Mouse (Mus musculus): ENCODE results near the gene Ccn5. TPM values are rescaled to one million over a fixed set of nuclear protein-coding genes. Genes with fewer than 3 reads are reported as not detected.

Gene Ccn5
- total and polyA plus RNA-seq, 3 experiments: not detected

DNA sequence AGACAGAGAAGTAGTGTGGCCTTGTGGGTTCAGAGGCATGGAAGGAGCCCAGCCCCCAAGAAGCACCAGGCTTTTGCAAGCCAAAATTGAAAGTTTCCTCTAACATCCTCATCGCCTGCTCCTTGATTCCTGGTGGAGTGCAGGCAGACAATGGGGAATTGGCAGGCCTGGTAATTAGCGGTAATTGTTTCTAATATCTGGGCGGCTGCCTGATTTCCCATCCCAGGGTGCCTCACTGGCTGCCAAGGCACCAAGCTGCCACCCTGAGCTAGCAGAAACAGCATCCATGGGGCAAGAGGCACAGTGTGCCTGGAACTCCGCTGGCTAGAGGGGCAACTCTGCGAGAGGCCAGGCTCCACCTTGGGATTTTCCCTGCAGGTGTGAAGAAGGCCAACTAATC, 49.1 kb downstream of the Ccn5 start:
- DNase-seq (ENCODE audit: low spot score) (no peak), ATAC-seq (ENCODE audit: extremely low read depth, insufficient number of reproducible peaks, low FRiP score, poor library complexity, severe bottlenecking) (no peak)
- H3K4me3 ChIP-seq (ENCODE audit: low read depth, low read length): no peak overlapping the region
- no peaks in the 10 kb centered on the region for H3K36me3 ChIP-seq (replicated peaks)
- no peaks in the 10 kb centered on the region for H3K4me1 ChIP-seq (ENCODE audit: insufficient read depth, low read depth, low read length)
- H3K27me3 ChIP-seq (ENCODE audit: insufficient read depth, low read length): no peaks in the 10 kb centered on the region; the same call in 1 of the 2 replicates
- TF ChIP-seq GATA1 (IDR thresholded peaks at IDR 0.05; ENCODE audit: borderline replicate concordance, low read length) (no peak), POLR2AphosphoS5 (IDR thresholded peaks at IDR 0.05; ENCODE audit: insufficient replicate concordance, low read depth, low read length) (no peak), TAL1 (conservative IDR thresholded peaks at IDR 0.05; ENCODE audit: low read depth, low read length) (no peak), CTCF (IDR thresholded peaks at IDR 0.05; ENCODE audit: low read depth, low read length) (no peak), GATA2 (IDR thresholded peaks at IDR 0.05; ENCODE audit: borderline replicate concordance, low read depth, low read length) (no peak)
- H3K9me3 ChIP-seq (replicated peaks): no peaks in the 10 kb centered on the region

DNA sequence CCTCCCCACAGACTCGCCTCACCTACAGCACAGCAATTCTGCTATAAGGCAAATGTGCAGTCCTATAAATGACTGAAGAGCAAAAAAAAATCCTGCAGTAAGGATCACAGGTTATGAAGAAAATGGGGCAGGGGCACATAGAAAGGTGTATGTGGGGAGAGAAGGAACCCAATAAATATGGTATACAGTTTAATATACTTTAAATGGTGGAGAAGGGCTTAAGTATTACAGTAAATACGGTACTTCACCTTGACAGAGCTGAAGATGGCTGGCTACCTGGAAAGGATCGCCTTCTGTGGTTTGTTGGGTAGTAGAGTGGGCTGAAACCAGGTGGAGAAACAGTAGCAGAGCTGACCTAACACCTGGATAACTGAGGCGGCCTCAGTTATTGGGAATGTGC, 50.6 kb downstream of the Ccn5 start:
- TF ChIP-seq GATA1 (IDR thresholded peaks at IDR 0.05; ENCODE audit: borderline replicate concordance, low read length) (no peak), TAL1 (conservative IDR thresholded peaks at IDR 0.05; ENCODE audit: low read depth, low read length) (no peak), GATA2 (IDR thresholded peaks at IDR 0.05; ENCODE audit: borderline replicate concordance, low read depth, low read length) (no peak), CTCF (IDR thresholded peaks at IDR 0.05; ENCODE audit: low read depth, low read length) (no peak), POLR2AphosphoS5 (IDR thresholded peaks at IDR 0.05; ENCODE audit: insufficient replicate concordance, low read depth, low read length) (no peak)
- H3K9me3 ChIP-seq (replicated peaks): no peaks in the 10 kb centered on the region
- H3K4me1 ChIP-seq (ENCODE audit: insufficient read depth, low read depth, low read length): no peaks in the 10 kb centered on the region
- DNase-seq (ENCODE audit: low spot score) (no peak), ATAC-seq (ENCODE audit: extremely low read depth, insufficient number of reproducible peaks, low FRiP score, poor library complexity, severe bottlenecking) (no peak)
- H3K27me3 ChIP-seq (ENCODE audit: insufficient read depth, low read length): no peaks in the 10 kb centered on the region
- H3K36me3 ChIP-seq (replicated peaks): no peaks in the 10 kb centered on the region
- no peak overlapping the region for H3K4me3 ChIP-seq (ENCODE audit: low read depth, low read length)

- Histone ChIP-seq H3K4me1 (ENCODE audit: insufficient read depth, low read depth, low read length) (no peaks in the 10 kb centered on the region), H3K36me3 (replicated peaks) (no peaks in the 10 kb centered on the region), H3K27me3 (ENCODE audit: insufficient read depth, low read length) (no peaks in the 10 kb centered on the region; the same call in 1 of the 2 replicates), H3K9me3 (replicated peaks) (no peaks in the 10 kb centered on the region), H3K4me3 (ENCODE audit: low read depth, low read length) (no peak overlapping the region)
- no peak for DNase-seq (ENCODE audit: low spot score)
- TF ChIP-seq TAL1 (conservative IDR thresholded peaks at IDR 0.05; ENCODE audit: low read depth, low read length) (no peak), GATA2 (IDR thresholded peaks at IDR 0.05; ENCODE audit: borderline replicate concordance, low read depth, low read length) (no peak), CTCF (IDR thresholded peaks at IDR 0.05; ENCODE audit: low read depth, low read length) (no peak), GATA1 (IDR thresholded peaks at IDR 0.05; ENCODE audit: borderline replicate concordance, low read length) (no peak), POLR2AphosphoS5 (IDR thresholded peaks at IDR 0.05; ENCODE audit: insufficient replicate concordance, low read depth, low read length) (no peak)
- ATAC-seq (ENCODE audit: extremely low read depth, insufficient number of reproducible peaks, low FRiP score, poor library complexity, severe bottlenecking): no peak
Observed at GRCm38 (mm10) chr2:163871906-163872305, 51.2 kb downstream of the Ccn5 start.

DNA sequence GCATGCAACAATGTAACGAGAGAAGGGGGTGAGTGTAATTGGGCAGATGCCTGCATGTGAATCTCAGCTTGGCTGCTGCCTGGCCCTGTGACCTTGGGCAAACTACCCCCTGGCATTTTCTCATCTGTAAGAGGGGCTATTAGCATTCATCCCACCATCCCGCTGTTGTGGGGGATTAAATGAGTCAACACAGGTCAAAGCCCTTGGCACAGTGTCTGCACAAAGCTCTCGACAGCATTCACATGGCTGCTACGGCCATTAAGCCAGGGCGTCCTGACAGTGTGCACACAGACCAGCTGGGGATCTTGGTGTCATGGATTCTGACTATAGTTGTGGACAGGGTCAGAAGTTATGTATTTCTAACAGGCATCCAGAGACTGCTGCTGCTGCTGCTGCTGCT, 54.2 kb downstream of the Ccn5 start:
- Histone ChIP-seq H3K36me3 (replicated peaks) (no peaks in the 10 kb centered on the region), H3K9me3 (replicated peaks) (no peaks in the 10 kb centered on the region), H3K4me1 (ENCODE audit: insufficient read depth, low read depth, low read length) (no peaks in the 10 kb centered on the region), H3K4me3 (ENCODE audit: low read depth, low read length) (no peak overlapping the region), H3K27me3 (ENCODE audit: insufficient read depth, low read length) (no peaks in the 10 kb centered on the region; the same call in 1 of the 2 replicates)
- no peak for TF ChIP-seq CTCF (IDR thresholded peaks at IDR 0.05; ENCODE audit: low read depth, low read length)
- no peak for ATAC-seq (ENCODE audit: extremely low read depth, insufficient number of reproducible peaks, low FRiP score, poor library complexity, severe bottlenecking)
- no peak for DNase-seq (ENCODE audit: low spot score)

GRCm38 (mm10) chr2:163875484-163875883, 54.8 kb downstream of the Ccn5 start:
- H3K27me3 ChIP-seq (ENCODE audit: insufficient read depth, low read length): no peaks in the 10 kb centered on the region; the same call in 1 of the 2 replicates
- no peak overlapping the region for H3K4me3 ChIP-seq (ENCODE audit: low read depth, low read length)
- no peaks in the 10 kb centered on the region for H3K36me3 ChIP-seq (replicated peaks)
- H3K4me1 ChIP-seq (ENCODE audit: insufficient read depth, low read depth, low read length): no peaks in the 10 kb centered on the region
- no peak for ATAC-seq (ENCODE audit: extremely low read depth, insufficient number of reproducible peaks, low FRiP score, poor library complexity, severe bottlenecking)
- TF ChIP-seq GATA2 (IDR thresholded peaks at IDR 0.05; ENCODE audit: borderline replicate concordance, low read depth, low read length) (no peak), TAL1 (conservative IDR thresholded peaks at IDR 0.05; ENCODE audit: low read depth, low read length) (no peak), CTCF (IDR thresholded peaks at IDR 0.05; ENCODE audit: low read depth, low read length) (no peak)
- no peaks in the 10 kb centered on the region for H3K9me3 ChIP-seq (replicated peaks)
- no peak for DNase-seq (ENCODE audit: low spot score)

DNA sequence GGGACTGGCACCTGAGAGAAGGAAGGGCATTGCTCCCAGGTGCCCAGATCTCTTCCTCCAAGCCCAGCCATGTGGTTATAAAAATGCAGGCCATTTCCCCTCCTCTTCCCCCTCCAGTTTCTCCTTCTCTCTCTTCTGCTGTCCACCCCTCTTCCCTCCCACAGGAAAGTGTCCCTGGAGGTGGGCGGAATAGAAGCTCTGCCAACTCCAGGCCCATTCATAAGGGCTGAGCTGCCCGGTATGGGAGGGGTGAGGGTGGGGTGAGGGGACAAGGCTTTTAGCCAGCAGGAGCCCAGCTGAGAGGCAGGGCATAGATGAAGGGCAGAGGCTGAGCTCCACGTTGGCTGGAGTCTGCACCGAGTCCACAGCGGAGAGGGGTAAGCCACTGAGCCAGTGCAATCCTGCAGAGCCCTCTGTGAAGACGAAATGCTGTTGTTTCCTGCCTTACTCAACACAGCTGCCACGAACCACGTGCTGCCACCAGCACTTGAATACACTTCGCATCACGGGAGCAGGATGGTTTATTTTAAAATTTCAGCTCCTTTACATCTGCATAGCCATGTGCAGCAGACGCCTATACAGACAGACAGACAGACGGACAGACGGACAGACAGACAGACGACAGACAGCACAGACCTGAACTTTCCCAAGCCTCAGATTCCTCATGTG, 56.3 kb downstream of the Ccn5 start:
- H3K27me3 ChIP-seq (ENCODE audit: insufficient read depth, low read length): no peaks in the 10 kb centered on the region; the same call in 1 of the 2 replicates
- H3K4me3 ChIP-seq (ENCODE audit: low read depth, low read length): no peak overlapping the region
- H3K36me3 ChIP-seq (replicated peaks): no peaks in the 10 kb centered on the region
- no peaks in the 10 kb centered on the region for H3K4me1 ChIP-seq (ENCODE audit: insufficient read depth, low read depth, low read length)
- ATAC-seq (ENCODE audit: extremely low read depth, insufficient number of reproducible peaks, low FRiP score, poor library complexity, severe bottlenecking) (no peak), DNase-seq (ENCODE audit: low spot score) (no peak)
- TF ChIP-seq POLR2AphosphoS5 (IDR thresholded peaks at IDR 0.05; ENCODE audit: insufficient replicate concordance, low read depth, low read length): no peak
- TF ChIP-seq TAL1 (conservative IDR thresholded peaks at IDR 0.05; ENCODE audit: low read depth, low read length): no peak
- no peak for TF ChIP-seq CTCF (IDR thresholded peaks at IDR 0.05; ENCODE audit: low read depth, low read length)
- TF ChIP-seq GATA2 (IDR thresholded peaks at IDR 0.05; ENCODE audit: borderline replicate concordance, low read depth, low read length): no peak
- TF ChIP-seq GATA1 (IDR thresholded peaks at IDR 0.05; ENCODE audit: borderline replicate concordance, low read length): no peak
- no peaks in the 10 kb centered on the region for H3K9me3 ChIP-seq (replicated peaks)

All from G1E (cell line).